Mouse (Mus musculus) adrenal gland, postnatal 25 days (tissue): ENCODE results near the gene Lcn12. TPM values are rescaled to one million over a fixed set of nuclear protein-coding genes. Genes with fewer than 3 reads are reported as not detected.

Experiments used
- DNase-seq: peaks from one replicate; pipeline ENCODE4 v3.0.0; 2021; ENCODE audit warnings: mixed read lengths
- microRNA-seq, 2 experiments: library from miRNA; unstranded; fragments of <30 nt; microRNA quantifications; one replicate each; pipeline ENCODE4 v1.2.0; 2021
- total RNA-seq: library from RNA; stranded (reverse); gene quantifications from 2 replicates; pipeline ENCODE4 v1.2.3, GENCODE M21; 2021

Gene Lcn12
- total RNA-seq, 1 experiment from 2014 or later = not detected

GRCm38 (mm10) chr2:25460135-25460534 is 33.6 kb downstream of the Lcn12 start:
- no peak for DNase-seq

- no peak for DNase-seq
Observed at GRCm38 (mm10) chr2:25458911-25459310, 34.8 kb downstream of the Lcn12 start.

GRCm38 (mm10) chr2:25457022-25457896 is 36.5 kb downstream of the Lcn12 start:
- no peak for DNase-seq

GRCm38 (mm10) chr2:25456205-25456953 is 37.3 kb downstream of the Lcn12 start, which contains the start of gene Clic3:
Gene Clic3, plus strand, starts transcription at chr2:25456838.
- no peak for DNase-seq

GRCm38 (mm10) chr2:25452951-25453350 is 40.8 kb downstream of the Lcn12 start:
- DNase-seq = no peak

- DNase-seq = no peak
Observed at GRCm38 (mm10) chr2:25450853-25451647, 42.7 kb downstream of the Lcn12 start.

- DNase-seq = no peak
Observed at GRCm38 (mm10) chr2:25442682-25443081, 51.0 kb downstream of the Lcn12 start.

- DNase-seq = no peak
Observed at GRCm38 (mm10) chr2:25441067-25441466, 52.6 kb downstream of the Lcn12 start.

Small RNAs within 50 kb of the gene (microRNA-seq; reads per million reads assigned to microRNA genes)
- 0.36 to 0.69 reads per million in 2 experiments for gene Mir3087

Other genes starting within 250 kb of the Lcn12 start
- gene AL732309.1, start 247.0 kb downstream of the Lcn12 start, total RNA-seq = 3.5 and 8.1 TPM in 2 replicates
- gene Tmem203, start 238.5 kb downstream of the Lcn12 start, total RNA-seq = 32.3 and 48.8 TPM in 2 replicates
- gene Tprn, start 231.3 kb downstream of the Lcn12 start, total RNA-seq = 10.0 and 10.7 TPM in 2 replicates
- gene Ssna1, start 221.5 kb downstream of the Lcn12 start, total RNA-seq = 35.1 and 47.7 TPM in 2 replicates
- gene Anapc2, start 221.4 kb downstream of the Lcn12 start, total RNA-seq = 70.9 and 95.1 TPM in 2 replicates
- not detected in 2 replicates for gene Tmem210, start 205.8 kb downstream of the Lcn12 start, total RNA-seq
- not detected in 2 replicates for gene Lrrc26, start 204.0 kb downstream of the Lcn12 start, total RNA-seq
- 9.0 and 12.6 TPM in 2 replicates for gene Grin1, start 174.7 kb downstream of the Lcn12 start, total RNA-seq
- 53.6 and 57.9 TPM in 2 replicates for gene Man1b1, start 161.6 kb downstream of the Lcn12 start, total RNA-seq
- gene Dpp7, start 137.6 kb downstream of the Lcn12 start, total RNA-seq = 24.6 and 31.8 TPM in 2 replicates
- 10.7 and 18.8 TPM in 2 replicates for gene Uap1l1, start 128.2 kb downstream of the Lcn12 start, total RNA-seq
- 1.6 and 2.1 TPM in 2 replicates for gene Sapcd2, start 121.6 kb downstream of the Lcn12 start, total RNA-seq
- gene Entpd2, start 98.0 kb downstream of the Lcn12 start, total RNA-seq = 2.4 and 3.7 TPM in 2 replicates
- 120 and 134 TPM in 2 replicates for gene Npdc1, start 94.6 kb downstream of the Lcn12 start, total RNA-seq
- gene Fut7, start 70.6 kb downstream of the Lcn12 start, total RNA-seq = not detected in 2 replicates
- gene Abca2, start 65.2 kb downstream of the Lcn12 start, total RNA-seq = 24.9 and 40.5 TPM in 2 replicates
- gene Clic3, start 37.1 kb downstream of the Lcn12 start, total RNA-seq = not detected in 2 replicates
- 32.6 and 41.0 TPM in 2 replicates for gene Paxx, start 32.8 kb downstream of the Lcn12 start, total RNA-seq
- 3.6 and 3.8 TPM in 2 replicates for gene Ptgds, start 23.9 kb downstream of the Lcn12 start, total RNA-seq
- 99.9 and 103 TPM in 2 replicates for gene Fbxw5, start 6.8 kb upstream of the Lcn12 start, total RNA-seq
- gene C8g, start 7.8 kb upstream of the Lcn12 start, total RNA-seq = 1.7 and 3.3 TPM in 2 replicates
- 29.2 and 30.2 TPM in 2 replicates for gene Traf2, start 53.0 kb upstream of the Lcn12 start, total RNA-seq
- 270 and 317 TPM in 2 replicates for gene Edf1, start 63.9 kb upstream of the Lcn12 start, total RNA-seq
- 4.6 and 17.3 TPM in 2 replicates for gene Mamdc4, start 80.9 kb upstream of the Lcn12 start, total RNA-seq
- gene Phpt1, start 81.3 kb upstream of the Lcn12 start, total RNA-seq = 42.8 and 60.5 TPM in 2 replicates
- gene Ajm1, start 87.8 kb upstream of the Lcn12 start, total RNA-seq = 1.6 and 2.6 TPM in 2 replicates
- 108 and 118 TPM in 2 replicates for gene Rabl6, start 114.6 kb upstream of the Lcn12 start, total RNA-seq
- not detected in 2 replicates for gene Ccdc183, start 123.8 kb upstream of the Lcn12 start, total RNA-seq
- 28.8 and 36.9 TPM in 2 replicates for gene Tmem141, start 128.1 kb upstream of the Lcn12 start, total RNA-seq
- gene Fcna, start 134.1 kb upstream of the Lcn12 start, total RNA-seq = 2.6 and 2.7 TPM in 2 replicates
- not detected in 2 replicates for gene Lcn8, start 159.2 kb upstream of the Lcn12 start, total RNA-seq
- not detected in 2 replicates for gene Lcn5, start 164.0 kb upstream of the Lcn12 start, total RNA-seq
- gene Lcn6, start 182.9 kb upstream of the Lcn12 start, total RNA-seq = not detected in 2 replicates
- gene Lcn10, start 188.8 kb upstream of the Lcn12 start, total RNA-seq = not detected in 2 replicates
- 0.61 TPM in 1 of 2 replicates, not detected in the other for gene Obp2a, start 206.1 kb upstream of the Lcn12 start, total RNA-seq
- gene Bmyc, start 212.8 kb upstream of the Lcn12 start, total RNA-seq = 45.0 and 47.9 TPM in 2 replicates
- gene Obp2b, start 243.1 kb upstream of the Lcn12 start, total RNA-seq = not detected in 2 replicates